Mouse (Mus musculus): Measurements from ENCODE around the gene Sub1.

Gene Sub1

DNA sequence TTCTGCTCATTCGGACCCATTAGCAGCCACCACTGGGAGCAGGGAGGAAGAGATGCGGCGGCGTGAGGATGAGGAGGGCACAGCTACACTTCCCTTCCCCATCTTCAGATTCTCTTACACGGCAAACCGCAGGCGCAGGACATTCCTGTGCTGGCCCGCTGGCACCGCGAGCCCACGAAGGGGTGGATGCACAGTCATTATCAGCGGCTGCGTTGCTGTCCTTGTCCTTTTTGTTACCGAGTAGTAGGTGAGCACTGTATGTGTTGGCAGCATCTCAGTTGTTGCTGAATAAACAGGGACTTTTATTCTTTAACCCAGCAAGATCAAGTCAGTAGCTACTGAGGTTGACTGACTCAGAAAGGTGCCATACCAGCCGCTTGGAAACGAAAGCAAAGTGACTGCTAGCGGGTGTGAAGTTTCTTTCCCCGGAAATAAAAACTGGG, 13.8 kb upstream of the Sub1 start:
- DNase-seq: peak; percentile 39 to 66

- DNase-seq: peak; percentile 71 to 82
Measured at GRCm38 (mm10) chr15:12009712-12010601, 13.2 kb upstream of the Sub1 start.

DNA sequence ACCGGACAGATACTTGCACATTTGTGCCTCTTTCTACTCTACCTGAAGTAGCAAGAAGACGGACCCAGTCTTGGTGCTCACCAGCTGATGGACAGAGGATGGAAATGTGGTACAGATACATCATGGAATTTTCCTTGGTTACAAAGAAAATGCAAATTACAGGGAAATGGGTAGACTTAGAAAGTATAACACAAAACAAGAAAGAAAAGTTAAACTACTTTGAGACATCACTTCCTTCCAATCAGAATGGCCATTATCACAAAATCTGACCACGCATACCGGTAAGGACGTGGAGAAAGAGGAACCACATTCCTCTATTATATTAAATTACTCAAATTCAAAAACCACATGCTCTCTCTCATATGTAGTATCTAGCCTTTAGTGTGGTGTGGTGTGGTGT, 12.1 kb upstream of the Sub1 start:
- no peak for DNase-seq

GRCm38 (mm10) chr15:12007971-12008800, 11.4 kb upstream of the Sub1 start:
- DNase-seq: no peak

DNA sequence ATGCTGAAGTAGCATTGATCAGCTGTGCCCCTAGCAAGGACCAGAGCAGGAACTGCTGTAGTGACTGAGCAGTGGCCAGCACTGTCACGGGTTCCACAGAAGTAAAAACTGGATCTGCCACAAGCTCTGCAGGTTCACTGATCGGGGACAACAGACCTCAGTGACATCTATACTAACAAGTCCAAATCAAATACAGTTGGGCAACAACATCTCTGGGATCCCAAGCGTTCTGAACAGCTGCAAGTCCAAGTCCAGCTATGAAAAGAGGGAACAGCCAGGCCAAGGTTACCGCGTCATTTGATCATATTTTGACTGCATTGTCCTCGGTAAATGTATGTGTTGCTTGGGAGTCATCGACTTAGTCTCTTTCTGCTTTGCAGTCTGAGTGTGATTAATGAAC, 10.6 kb upstream of the Sub1 start:
- no peak for DNase-seq

GRCm38 (mm10) chr15:12006169-12006568, 9.4 kb upstream of the Sub1 start:
- no peak for DNase-seq

DNA sequence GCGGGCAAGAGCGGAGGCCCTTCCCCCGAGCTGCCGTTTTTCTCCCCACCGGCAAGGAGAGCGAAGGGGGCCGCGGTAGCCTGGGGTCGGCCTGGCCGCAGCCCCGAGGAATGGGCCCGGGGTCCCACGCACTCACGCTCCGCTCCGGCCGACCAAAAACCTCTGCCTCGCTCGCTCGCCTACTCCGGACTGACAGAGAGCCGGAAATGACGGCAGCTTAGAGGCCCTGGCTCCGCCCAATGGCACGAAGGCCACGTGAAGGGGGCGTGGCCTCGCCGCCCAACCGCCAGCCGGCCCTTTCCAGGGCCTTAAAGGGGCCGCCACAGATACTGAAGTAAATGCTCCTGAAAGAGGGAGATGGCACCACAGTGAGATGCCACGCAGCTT, 975 bp downstream of the Sub1 start:
- peak; percentile 90 for DNase-seq

GRCm38 (mm10) chr15:11994921-11995814, 1.6 kb downstream of the Sub1 start:
- peak; percentile 55 for DNase-seq

DNA sequence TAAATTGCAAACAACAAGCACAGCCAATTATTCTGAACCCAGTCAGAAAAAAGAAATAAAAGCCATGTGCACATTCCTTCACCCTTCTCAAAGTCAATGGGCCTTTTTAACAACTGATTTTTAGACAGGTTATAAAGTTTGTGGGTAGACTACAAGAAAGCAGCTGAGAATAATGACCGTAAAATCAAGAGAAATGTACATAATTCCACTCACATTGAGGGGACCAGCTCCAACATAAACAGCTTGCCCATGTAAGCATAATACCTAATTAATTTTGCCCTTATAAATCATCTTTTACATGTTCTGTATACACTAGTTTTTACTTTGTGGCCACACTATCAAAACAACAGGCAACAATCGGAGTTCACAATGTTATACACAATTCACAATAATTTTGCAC, 2.8 kb downstream of the Sub1 start:
- DNase-seq: no peak

DNA sequence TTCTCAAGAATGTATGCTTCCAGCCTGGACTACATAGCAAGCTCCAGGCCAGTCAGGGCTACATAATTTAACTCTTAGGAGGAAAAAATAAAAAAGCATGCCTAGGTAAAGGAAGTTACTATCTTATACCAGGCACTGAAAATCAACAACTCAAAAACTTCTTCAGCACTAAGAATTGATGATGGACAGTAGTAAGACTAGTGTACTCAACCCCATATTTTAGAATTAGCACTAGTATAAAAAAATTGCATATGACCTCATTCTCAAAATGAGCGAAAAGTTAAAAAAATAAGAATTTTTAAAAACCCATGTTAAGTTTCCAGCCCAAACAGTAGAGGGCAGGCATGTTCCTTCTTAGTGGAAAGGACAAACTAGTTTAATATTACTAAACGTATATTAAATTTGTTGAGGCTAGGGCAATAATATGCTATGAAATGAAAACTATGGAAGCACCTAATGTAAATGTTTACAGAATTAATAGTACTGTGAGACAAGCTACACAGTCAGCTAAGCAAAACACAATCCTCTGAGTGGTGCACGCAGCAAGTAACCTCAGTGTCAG, 5.2 kb downstream of the Sub1 start:
- DNase-seq: no peak

- no peak for DNase-seq
Measured at GRCm38 (mm10) chr15:11988580-11988979, 8.2 kb downstream of the Sub1 start.

- no peak for DNase-seq
Measured at GRCm38 (mm10) chr15:11987892-11988291, 8.9 kb downstream of the Sub1 start.

GRCm38 (mm10) chr15:11981985-11982384, 14.8 kb downstream of the Sub1 start:
- no peak for DNase-seq

DNA sequence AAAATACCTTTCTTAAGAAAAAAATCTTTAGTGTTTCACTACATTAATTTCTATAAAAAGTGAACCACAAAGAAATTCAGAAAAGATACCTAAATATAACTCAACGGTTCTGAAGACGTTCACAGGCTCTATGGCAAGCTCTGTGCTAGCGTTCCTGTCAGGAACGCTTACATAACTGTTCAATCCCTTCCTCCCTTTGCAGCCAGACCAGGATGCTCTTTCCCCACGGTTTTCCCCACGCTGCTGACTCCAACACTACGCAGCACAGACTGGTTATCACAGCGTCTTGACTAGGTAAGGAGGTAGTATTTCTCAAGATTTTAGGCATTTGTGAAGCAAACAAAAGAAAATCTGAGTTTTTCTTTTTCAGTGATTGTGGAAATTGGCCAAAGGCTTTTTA, 15.3 kb downstream of the Sub1 start:
- no peak for DNase-seq

- no peak for DNase-seq
Measured at GRCm38 (mm10) chr15:11978175-11978574, 18.6 kb downstream of the Sub1 start.

- DNase-seq: no peak
Measured at GRCm38 (mm10) chr15:11977071-11977470, 19.7 kb downstream of the Sub1 start.

- no peak for DNase-seq
Measured at GRCm38 (mm10) chr15:11975836-11976235, 20.9 kb downstream of the Sub1 start.

- DNase-seq: peak; percentile 47 to 58
Measured at GRCm38 (mm10) chr15:11971854-11972420, 24.8 kb downstream of the Sub1 start.

GRCm38 (mm10) chr15:11970621-11971020, 26.2 kb downstream of the Sub1 start:
- no peak for DNase-seq

GRCm38 (mm10) chr15:11968851-11969250, 27.9 kb downstream of the Sub1 start:
- DNase-seq: no peak

DNA sequence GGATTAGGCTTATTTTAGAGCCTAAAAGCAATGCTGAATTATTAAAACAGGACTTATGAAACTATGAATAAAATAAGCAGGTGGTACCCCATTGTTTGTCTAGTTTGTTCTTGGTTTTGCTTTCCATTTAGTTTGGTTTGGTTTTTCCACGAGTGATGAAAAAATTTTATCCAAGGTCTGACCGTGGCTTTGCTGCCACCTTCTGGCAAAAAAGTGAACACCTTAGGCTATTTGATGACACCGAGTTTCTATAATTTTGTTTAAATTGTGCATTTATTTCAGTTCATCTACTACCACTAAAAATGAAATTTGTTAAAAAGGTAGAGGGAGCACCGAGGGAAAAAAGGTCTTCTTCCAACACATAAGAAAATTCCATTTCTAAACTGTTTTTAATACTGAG, 30.4 kb downstream of the Sub1 start:
- no peak for DNase-seq

- no peak for DNase-seq
Measured at GRCm38 (mm10) chr15:11965201-11965845, 31.5 kb downstream of the Sub1 start.

Data from thymus, adult 18-20 months (tissue).